ENCODE assay signal across 21 mouse cellular contexts in the genomic region with DNA sequence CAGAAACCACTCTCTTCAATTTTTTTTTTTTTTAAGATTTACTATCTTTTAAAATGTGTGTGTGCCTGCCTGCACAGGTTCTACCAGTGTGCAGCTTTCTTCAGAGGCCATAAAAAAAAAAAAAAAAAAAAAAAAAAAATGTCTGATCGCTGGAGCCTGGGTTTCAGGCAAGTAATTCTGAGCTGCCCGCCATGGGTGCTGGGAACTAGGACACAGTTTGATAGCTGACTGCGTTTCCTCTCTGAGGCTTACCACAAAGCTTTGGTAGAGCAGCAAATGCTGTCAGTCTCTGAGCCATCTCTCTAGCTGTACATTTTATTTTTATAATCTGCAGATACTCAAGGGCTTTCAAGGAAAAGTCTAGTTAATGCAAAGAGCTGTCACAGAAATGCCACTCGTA.
DNase-seq lines count a peak whose midpoint lies in the region; ATAC-seq lines count a peak whose summit lies in the region.
"Had no signal": no experiment of that assay in that cellular context is flagged by ENCODE, and none has a peak within 500 bp of the region (broad histone marks: within the 10 kb centered on the region; RNA-seq: fewer than 3 reads in every experiment).

No protein-coding gene starts in this region.

- ATAC-seq in hematopoietic stem cell, adult 5-6 weeks (replicated peaks in 1 of 2; ENCODE audit: insufficient read depth in 1 of 2, low FRiP score in 2 of 2, low TSS enrichment in 1 of 2, low read depth in 1 of 2, poor library complexity in 2 of 2, severe bottlenecking in 2 of 2), result peak; percentile 47 to 61; a peak in 2 of 4 replicates
- ATAC-seq: forebrain, embryonic 14.5 days; midbrain, embryonic 13.5 days had no signal

- peak; percentile 18 for DNase-seq in 416B (ENCODE audit: low read depth)
- peak; percentile 35 to 62 for DNase-seq in thymus, adult 18-20 months
- DNase-seq in thymus, postnatal 25 days, result peak; percentile 61
- DNase-seq in embryo, embryonic 11 days, result no peak
- DNase-seq in lung, postnatal 10 days, result no peak
- no peak for DNase-seq in right cerebral cortex, postnatal 36 days (ENCODE audit: low spot score in 2 of 2)
- DNase-seq: adrenal gland, postnatal 10 days; cerebellum, adult 18-20 months; cerebellum, postnatal 10 days; gastrocnemius, postnatal 25 days; heart, adult 11 months; heart, postnatal 36 days; kidney, adult 18-20 months; kidney, postnatal 36 days; lung, embryonic 14.5 days; lung, postnatal 36 days; retina, postnatal 1 day; right cerebral cortex, postnatal 14 days had no signal

Comparison
In these comparisons a context has a peak if more than half of its experiments do, and no peak if none do; other contexts are left out.
1. DNase-seq: peak in 416B (single experiment), thymus, adult 18-20 months (2 of 2) and thymus, postnatal 25 days (single experiment); none in embryo, embryonic 11 days (single experiment), lung, postnatal 10 days (single experiment) and right cerebral cortex, postnatal 36 days (0 of 2).